In genomic region chr13:120215847-120216246, GRCm38 (mm10) we compare ENCODE assay signal across 36 mouse cellular contexts. TPM values are rescaled to one million over a fixed set of nuclear protein-coding genes. Genes with fewer than 3 reads are reported as not detected.
"Had no signal": no experiment of that assay in that cellular context is flagged by ENCODE, and none has a peak within 500 bp of the region (broad histone marks: within the 10 kb centered on the region; RNA-seq: fewer than 3 reads in every experiment).

TSS of gene Gm21762 (minus strand) at chr13:120215947.

RNA-seq across cellular contexts. Expression of gene Gm21762, which starts in this region (rescaled TPM):
- total RNA-seq: left cerebral cortex, adult 8-10 months; left cerebral cortex, postnatal 10 days; left cerebral cortex, postnatal 14 days; left cerebral cortex, postnatal 25 days; left cerebral cortex, postnatal 36 days; left cerebral cortex, postnatal 4 days; megakaryocyte progenitor cell, adult 5-6 weeks; megakaryocyte-erythroid progenitor cell, adult 5-6 weeks; midbrain, postnatal 0 days; monocyte, adult 5-6 weeks had no signal
- polyA plus RNA-seq: limb, embryonic 10.5 days; limb, embryonic 11.5 days; limb, embryonic 12.5 days; limb, embryonic 13.5 days; limb, embryonic 14.5 days; limb, embryonic 15.5 days; liver, embryonic 11.5 days; liver, embryonic 12.5 days; liver, embryonic 13.5 days; liver, embryonic 14.5 days; liver, embryonic 15.5 days; liver, embryonic 16.5 days; liver, postnatal 0 days; lung, embryonic 14.5 days; lung, embryonic 15.5 days; lung, embryonic 16.5 days; lung, postnatal 0 days; midbrain, embryonic 10.5 days; midbrain, embryonic 11.5 days; midbrain, embryonic 12.5 days; midbrain, embryonic 13.5 days; midbrain, embryonic 14.5 days; midbrain, embryonic 15.5 days; midbrain, embryonic 16.5 days; midbrain, postnatal 0 days; myocyte; neural tube, embryonic 11.5 days had no signal
